Comparison of ENCODE assay signal across 13 mouse cellular contexts in the genomic region with DNA sequence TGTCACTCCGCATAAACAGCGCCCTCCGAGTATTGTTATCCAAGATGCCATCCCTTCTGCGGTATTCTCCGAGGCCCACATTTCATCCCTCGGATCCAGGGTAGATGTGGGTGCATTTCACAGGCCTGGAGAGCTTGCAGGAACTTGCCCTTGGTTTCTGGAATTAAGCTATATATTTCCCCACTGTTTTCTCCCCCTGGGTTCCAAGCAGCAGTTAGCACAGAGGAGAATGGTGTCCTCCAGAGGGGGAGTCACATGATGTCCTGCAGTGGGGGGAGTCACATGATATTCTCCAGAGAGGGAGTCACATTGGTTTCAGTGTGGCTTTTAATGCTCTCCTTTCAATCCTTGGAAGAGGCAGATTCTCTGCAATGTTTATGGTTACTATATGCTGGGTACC.
"Had no signal": no experiment of that assay in that cellular context is flagged by ENCODE, and none has a peak within 500 bp of the region (broad histone marks: within the 10 kb centered on the region; RNA-seq: fewer than 3 reads in every experiment).

No protein-coding gene starts in this region.

- H3K4me2 ChIP-seq: limb, embryonic 13.5 days; midbrain, embryonic 12.5 days had no signal

- DNase-seq: kidney, adult 9 months; kidney, postnatal 36 days; lung, adult 18-20 months; retina, postnatal 1 day; right cerebral cortex, postnatal 4 days; spleen, adult 18-20 months; thymus, adult 18-20 months; thymus, postnatal 36 days had no signal

- ATAC-seq: midbrain, embryonic 16.5 days had no signal

- H3K36me3 ChIP-seq: midbrain, embryonic 12.5 days had no signal

- H3K27me3 ChIP-seq: limb, embryonic 13.5 days; midbrain, embryonic 12.5 days had no signal

- H3K4me3 ChIP-seq: limb, embryonic 13.5 days; midbrain, embryonic 12.5 days had no signal

- H3K27ac ChIP-seq: kidney, postnatal 0 days; limb, embryonic 13.5 days; liver, embryonic 14.5 days; midbrain, embryonic 12.5 days had no signal

- H3K9me3 ChIP-seq: limb, embryonic 13.5 days; midbrain, embryonic 12.5 days had no signal

- H3K9ac ChIP-seq: limb, embryonic 13.5 days; liver, embryonic 14.5 days; midbrain, embryonic 12.5 days had no signal
